Mouse (Mus musculus) adrenal gland, postnatal 0 days (tissue): ENCODE results near the gene 1700013H16Rik. TPM values are rescaled to one million over a fixed set of nuclear protein-coding genes. Genes with fewer than 3 reads are reported as not detected.

Experiments
- polyA plus RNA-seq: library from polyadenylated mRNA; unstranded; fragments of >200 nt; fragmentation: Nextera tagmentation; extraction: Ambion mirVana; gene quantifications from 2 replicates; pipeline ENCODE4 v1.2.1, GENCODE M21; 2015

The 1700013H16Rik gene
- polyA plus RNA-seq, result not detected in 2 replicates

GRCm38 (mm10) chrX:53757736-53758135, at the start of gene 1700013H16Rik:
Gene 1700013H16Rik, minus strand, starts transcription at chrX:53757831.

GRCm38 (mm10) chrX:53797519-53797918, 39.9 kb upstream of the 1700013H16Rik start, which contains the start of gene Xlr:
Gene Xlr, minus strand, starts transcription at chrX:53797706.

GRCm38 (mm10) chrX:53776276-53776675, 18.6 kb upstream of the 1700013H16Rik start, which contains the start of gene Zfp36l3:
Gene Zfp36l3, minus strand, starts transcription at chrX:53776394.

GRCm38 (mm10) chrX:53724596-53724995, 33.0 kb downstream of the 1700013H16Rik start, which contains the start of gene 4930502E18Rik:
Gene 4930502E18Rik, plus strand, starts transcription at chrX:53724826.

Other genes starting within 250 kb of the 1700013H16Rik start
- 71.9 and 85.6 TPM in 2 replicates for gene Rtl8c, start 149.8 kb downstream of the 1700013H16Rik start, polyA plus RNA-seq
- 0.26 TPM in 1 of 2 replicates, not detected in the other for gene Gm14597, start 148.9 kb downstream of the 1700013H16Rik start, polyA plus RNA-seq
- 94.8 and 97.5 TPM in 2 replicates for gene Rtl8a, start 114.1 kb downstream of the 1700013H16Rik start, polyA plus RNA-seq
- gene Rtl8b, start 87.4 kb downstream of the 1700013H16Rik start, polyA plus RNA-seq, result 63.4 and 69.2 TPM in 2 replicates
- gene 4930502E18Rik, start 33.0 kb downstream of the 1700013H16Rik start, polyA plus RNA-seq, result 0.47 and 0.48 TPM in 2 replicates
- gene Zfp36l3, start 18.6 kb upstream of the 1700013H16Rik start, polyA plus RNA-seq, result not detected in 2 replicates
- 3.5 and 12.7 TPM in 2 replicates for gene Xlr, start 39.9 kb upstream of the 1700013H16Rik start, polyA plus RNA-seq